Mouse (Mus musculus) brown adipose tissue, adult 24 weeks (tissue): Measurements from ENCODE around the gene Zmym4. TPM values are rescaled to one million over a fixed set of nuclear protein-coding genes. Genes with fewer than 3 reads are reported as not detected.
"Not testable (repeated sequence)": the region's sequence is repeated elsewhere in the genome, so short reads cannot be mapped to it uniquely, and the experiment has no call there.

Source experiments
- H3K27ac ChIP-seq: fragments of 200-500 bp; replicated peaks from 2 replicates; pipeline ENCODE4 v1.5.1; 2012; ENCODE audit warnings: low read depth, mild to moderate bottlenecking, low read length
- H3K4me1 ChIP-seq: fragments of 200-500 bp; 2 replicates; pipeline ENCODE4 v1.6.1; 2012; ENCODE audit warnings: low read length, mixed read lengths; ENCODE audit not compliant: control insufficient read depth, insufficient read depth, insufficient read length
- H3K4me3 ChIP-seq: fragments of 200-500 bp; 2 replicates; pipeline ENCODE4 v1.5.1; 2012; ENCODE audit warnings: low read depth, mild to moderate bottlenecking, low read length, moderate library complexity; ENCODE audit not compliant: insufficient read depth
- polyA plus RNA-seq: library from polyadenylated mRNA; stranded (reverse); fragments of >200 nt; gene quantifications from 2 replicates; pipeline ENCODE4 v1.2.4, GENCODE M21; 2012; ENCODE audit not compliant: missing spikeins, insufficient read depth, insufficient read length

Zmym4 gene
- polyA plus RNA-seq, 1 experiment = 9.0 TPM

GRCm38 (mm10) chr4:126977467-126977866 lies 9.5 kb upstream of the Zmym4 start:
- Histone ChIP-seq H3K4me1 (no peaks in the 10 kb centered on the region), H3K27ac (no peak overlapping the region), H3K4me3 (no peak overlapping the region)

GRCm38 (mm10) chr4:126967241-126967863 lies 583 bp downstream of the Zmym4 start:
- peak overlapping the region; percentile 22; the same call in 1 of the 2 replicates for H3K27ac ChIP-seq
- peak overlapping the region; percentile 84 for H3K4me3 ChIP-seq

DNA sequence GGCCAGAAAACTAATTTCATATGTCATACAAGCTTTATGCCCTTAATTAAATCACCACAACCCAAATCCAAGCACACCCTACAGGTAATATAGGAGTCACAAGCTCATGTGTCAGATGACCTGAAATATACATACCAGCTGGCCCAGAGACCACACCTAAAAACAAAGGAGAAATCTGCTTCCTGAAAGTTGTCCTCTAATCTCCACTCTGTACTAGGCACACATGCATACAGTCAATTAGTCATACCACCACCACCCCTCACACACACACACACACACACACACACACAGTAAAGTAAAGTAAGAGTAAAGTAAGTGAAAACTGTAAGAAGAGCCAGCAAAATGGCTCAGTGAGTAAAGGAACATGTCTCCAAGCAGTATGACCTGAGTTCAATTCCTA lies 9.3 kb downstream of the Zmym4 start:
- Histone ChIP-seq H3K27ac (no peak overlapping the region), H3K4me3 (no peak overlapping the region), H3K4me1 (peaks cover 5% of the 10 kb centered on the region)

More at GRCm38 (mm10) chr4:126967241-126967863, 583 bp downstream of the Zmym4 start:
- no peaks in the 10 kb centered on the region for H3K4me1 ChIP-seq

GRCm38 (mm10) chr4:126958261-126958660 lies 9.7 kb downstream of the Zmym4 start:
- Histone ChIP-seq H3K4me1 (peaks cover 5% of the 10 kb centered on the region), H3K4me3 (no peak overlapping the region), H3K27ac (no peak overlapping the region)

DNA sequence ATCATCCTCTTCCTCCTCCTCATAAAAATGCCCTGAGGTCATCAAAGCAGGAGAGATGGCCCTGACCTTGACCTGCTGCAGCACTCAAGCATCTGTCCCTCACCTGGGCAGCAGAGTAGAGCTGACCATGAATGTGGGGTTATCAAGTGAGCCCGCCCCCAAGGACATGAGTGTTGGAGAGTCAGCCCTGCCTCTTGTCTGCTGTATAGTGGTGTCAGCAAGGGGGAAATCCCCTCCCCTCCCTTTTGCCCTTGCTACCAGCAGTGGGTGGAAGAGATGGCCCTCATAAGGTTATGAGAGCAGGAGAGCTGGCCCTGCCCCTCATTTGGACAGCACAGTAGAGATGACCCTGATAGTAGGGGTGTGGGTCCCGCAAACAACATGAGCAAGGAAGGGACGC lies 10.5 kb downstream of the Zmym4 start:
- Histone ChIP-seq H3K4me3 (no peak overlapping the region), H3K27ac (no peak overlapping the region), H3K4me1 (peaks cover 5% of the 10 kb centered on the region)

DNA sequence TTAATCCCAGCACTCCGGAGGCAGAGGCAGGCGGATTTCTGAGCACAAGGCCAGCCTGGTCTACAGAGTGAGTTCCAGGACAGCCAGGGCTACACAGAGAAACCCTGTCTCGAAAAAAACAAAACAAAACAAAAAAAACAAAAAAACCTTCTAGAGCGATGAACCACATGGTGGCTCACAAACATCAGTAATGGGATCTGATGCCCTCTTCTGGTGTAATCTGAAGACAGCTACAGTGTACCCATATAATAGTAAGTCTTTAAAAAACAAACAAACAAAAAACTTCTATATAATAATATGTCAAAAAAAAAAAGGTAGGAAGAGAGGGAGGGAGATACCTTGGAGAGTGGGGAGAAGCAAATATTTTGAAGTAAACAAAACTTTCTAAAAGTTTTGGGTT lies 17.1 kb downstream of the Zmym4 start:
- not testable (repeated sequence) for H3K4me1 ChIP-seq, H3K27ac ChIP-seq, H3K4me3 ChIP-seq

DNA sequence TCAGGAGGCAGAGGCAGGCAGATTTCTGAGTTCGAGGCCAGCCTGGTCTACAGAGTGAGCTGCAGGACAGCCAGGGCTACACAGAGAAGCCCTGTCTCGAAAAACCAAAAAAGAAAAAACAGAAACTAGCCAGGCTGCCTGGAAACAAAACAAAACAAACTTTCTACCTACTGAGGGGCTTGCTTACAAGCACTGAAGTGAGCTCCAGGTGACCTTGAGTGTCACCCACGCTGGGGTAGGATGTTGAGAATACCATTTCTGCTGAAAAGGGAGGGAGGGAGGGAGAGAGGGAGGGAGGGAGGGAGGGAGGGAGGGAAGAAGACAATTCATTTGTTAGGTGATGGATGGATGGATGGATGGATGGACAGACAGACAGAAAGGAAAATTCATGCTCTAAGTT lies 24.5 kb downstream of the Zmym4 start:
- Histone ChIP-seq H3K4me1 (no peaks in the 10 kb centered on the region), H3K4me3 (no peak overlapping the region), H3K27ac (no peak overlapping the region)

- no peak overlapping the region for H3K27ac ChIP-seq
- no peak overlapping the region for H3K4me3 ChIP-seq
- no peaks in the 10 kb centered on the region for H3K4me1 ChIP-seq
Observed at GRCm38 (mm10) chr4:126942846-126943245, 25.1 kb downstream of the Zmym4 start.

DNA sequence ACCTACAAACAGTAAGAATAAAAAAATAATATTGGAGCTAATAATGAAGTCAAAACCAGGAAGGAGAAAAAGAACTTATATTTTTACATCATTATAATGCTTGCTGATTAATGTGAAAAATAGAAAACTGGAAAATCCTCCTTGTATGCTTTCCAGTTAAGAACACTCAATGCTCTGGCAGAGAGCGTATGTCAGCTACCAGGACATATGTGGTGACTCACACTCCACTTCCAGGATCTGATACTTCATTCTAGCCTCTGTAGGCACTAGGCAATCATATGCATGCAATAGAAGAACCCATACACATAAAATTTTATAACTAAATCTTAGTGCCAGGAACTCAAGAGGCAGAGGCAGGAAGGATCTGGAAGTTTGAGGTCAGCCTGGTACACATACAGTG lies 40.2 kb downstream of the Zmym4 start:
- no peak overlapping the region for H3K27ac ChIP-seq
- H3K4me1 ChIP-seq = no peaks in the 10 kb centered on the region
- H3K4me3 ChIP-seq = no peak overlapping the region

DNA sequence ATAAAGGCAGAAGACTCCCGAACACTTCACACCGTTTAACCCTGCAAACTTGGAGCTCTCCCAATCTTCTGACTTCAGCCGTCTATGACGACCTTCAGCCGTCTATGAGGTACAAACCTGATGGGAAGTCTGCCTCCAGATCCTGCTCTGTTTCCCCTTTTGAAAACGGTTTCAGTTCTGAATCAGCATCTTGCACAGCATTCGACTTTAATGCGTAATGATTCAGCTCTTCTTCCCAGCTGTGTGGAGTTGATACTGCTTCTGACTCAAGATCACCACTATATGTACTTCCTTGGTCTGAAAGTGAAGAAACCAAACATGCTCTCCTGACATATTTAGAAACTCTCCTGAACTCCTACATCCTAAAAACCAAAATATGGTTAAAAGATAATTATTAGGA lies 78.1 kb downstream of the Zmym4 start:
- Histone ChIP-seq H3K4me3 (no peak overlapping the region), H3K27ac (no peak overlapping the region), H3K4me1 (no peaks in the 10 kb centered on the region)

GRCm38 (mm10) chr4:126885953-126886352 lies 82.0 kb downstream of the Zmym4 start:
- Histone ChIP-seq H3K4me1 (no peaks in the 10 kb centered on the region), H3K4me3 (no peak overlapping the region), H3K27ac (no peak overlapping the region)

- Histone ChIP-seq H3K4me3 (no peak overlapping the region), H3K4me1 (no peaks in the 10 kb centered on the region), H3K27ac (no peak overlapping the region)
Observed at GRCm38 (mm10) chr4:126883602-126884001, 84.3 kb downstream of the Zmym4 start.

- Histone ChIP-seq H3K27ac (no peak overlapping the region), H3K4me3 (no peak overlapping the region), H3K4me1 (no peaks in the 10 kb centered on the region)
Observed at GRCm38 (mm10) chr4:126879560-126880275, 88.2 kb downstream of the Zmym4 start.

DNA sequence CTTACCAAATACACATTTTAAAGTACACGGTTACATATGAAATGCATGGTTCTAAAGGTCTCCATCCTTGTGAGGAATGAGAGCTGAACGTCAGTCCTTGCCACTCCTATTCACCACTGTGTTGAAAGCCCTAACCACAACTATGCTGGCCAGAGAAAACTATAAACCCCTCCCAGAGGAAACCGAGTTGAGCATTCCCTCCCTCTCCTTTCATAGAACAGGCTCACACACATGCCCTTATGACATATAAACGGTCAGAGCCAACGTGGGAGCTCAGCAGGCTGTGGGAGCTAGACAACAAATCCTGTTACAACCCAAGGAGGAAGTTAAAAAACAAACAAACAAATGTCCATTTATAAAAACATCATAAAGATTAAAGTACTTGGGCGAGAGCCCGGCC lies 95.2 kb downstream of the Zmym4 start:
- no peak overlapping the region for H3K4me3 ChIP-seq
- H3K4me1 ChIP-seq = no peaks in the 10 kb centered on the region
- H3K27ac ChIP-seq = no peak overlapping the region

GRCm38 (mm10) chr4:126868699-126869098 lies 99.2 kb downstream of the Zmym4 start:
- no peak overlapping the region for H3K4me3 ChIP-seq
- no peak overlapping the region for H3K27ac ChIP-seq
- no peaks in the 10 kb centered on the region for H3K4me1 ChIP-seq
